Mouse (Mus musculus) liver, embryonic 14.5 days (tissue): ENCODE results near the gene Ell. TPM values are rescaled to one million over a fixed set of nuclear protein-coding genes. Genes with fewer than 3 reads are reported as not detected.

ENCODE experiments used
- ATAC-seq: fragments of 200-750 bp; cut with Nextera tagmentation; 2 replicates; pipeline ENCODE4 v1.8.0; 2017; ENCODE audit warnings: moderate number of reproducible peaks, mild to moderate bottlenecking, moderate library complexity; ENCODE audit not compliant: insufficient read depth
- DNase-seq, 3 experiments: peaks; one replicate each; pipeline ENCODE4 v3.0.0-alpha.2; 2012 to 2013; ENCODE audit warnings: low read depth in 3 of 3, low spot score in 3 of 3
- H3K27ac ChIP-seq: fragments of 300-500 bp; sonication (generic); 2 replicates; pipeline ENCODE4 v1.5.1; 2014; ENCODE audit warnings: moderate library complexity, mild to moderate bottlenecking, control low read depth, inconsistent platforms
- H3K27me3 ChIP-seq: fragments of 300-500 bp; sonication (generic); 2 replicates; pipeline ENCODE4 v1.6.1; 2014; ENCODE audit warnings: mild to moderate bottlenecking, low read length, moderate library complexity; ENCODE audit not compliant: control insufficient read depth, insufficient read depth
- H3K36me3 ChIP-seq: fragments of 300-500 bp; sonication (generic); replicated peaks from 2 replicates; pipeline ENCODE4 v1.6.1; 2014; ENCODE audit warnings: low read depth; ENCODE audit not compliant: control insufficient read depth, insufficient read depth
- H3K4me1 ChIP-seq, 2 experiments: fragments of 200-500 bp in 1 of 2; fragments of 300-500 bp in 1 of 2; sonication (generic) in 1 of 2; replicated peaks; 2 replicates each; pipeline ENCODE4 v1.6.1; 2012 to 2014; ENCODE audit warnings: antibody characterized with exemption in 1 of 2, inconsistent platforms in 1 of 2, low read length in 1 of 2; ENCODE audit not compliant: control insufficient read depth in 2 of 2, insufficient read depth in 2 of 2
- H3K4me2 ChIP-seq: fragments of 300-500 bp; sonication (generic); 2 replicates; pipeline ENCODE4 v1.6.1; 2014; ENCODE audit warnings: low read depth, mild to moderate bottlenecking, control low read depth, moderate library complexity
- H3K4me3 ChIP-seq, 2 experiments: fragments of 200-500 bp in 1 of 2; fragments of 300-500 bp in 1 of 2; sonication (generic) in 1 of 2; 2 replicates each; pipeline ENCODE4 v1.5.1; 2012 to 2014; ENCODE audit warnings: low read depth in 2 of 2, low read length in 2 of 2, mild to moderate bottlenecking in 2 of 2, control low read depth in 1 of 2, inconsistent platforms in 1 of 2, moderate library complexity in 1 of 2; ENCODE audit not compliant: insufficient read depth in 1 of 2
- H3K9ac ChIP-seq: fragments of 300-500 bp; sonication (generic); replicated peaks from 2 replicates; pipeline ENCODE4 v1.6.1; 2014; ENCODE audit warnings: mild to moderate bottlenecking, control low read depth, moderate library complexity
- H3K9me3 ChIP-seq: fragments of 300-500 bp; sonication (generic); 2 replicates; pipeline ENCODE4 v1.6.1; 2016; ENCODE audit warnings: low read length, mixed read lengths; ENCODE audit not compliant: control insufficient read depth
- CTCF ChIP-seq: IDR thresholded peaks from 2 replicates; pipeline ENCODE4 v1.5.1; 2016; ENCODE audit warnings: antibody characterized with exemption, low read depth, control low read depth
- EP300 ChIP-seq: IDR thresholded peaks from 2 replicates; pipeline ENCODE4 v1.6.1; 2016; ENCODE audit warnings: antibody characterized with exemption, low read depth
- WGBS: fragments of 180-500 bp; shearing (Covaris S2); extraction: QIAGEN DNeasy Blood & Tissue Kit; methylation state at CpG from one replicate; pipeline ENCODE4 v1.1.7; 2014; ENCODE audit not compliant: insufficient replicate concordance; 5-methylcytosine and 5-hydroxymethylcytosine counted together
- polyA plus RNA-seq, 2 experiments: library from polyadenylated mRNA; depleted of rRNA in 1 of 2; stranded (reverse) in 1 of 2; unstranded in 1 of 2; fragments of >200 nt; fragmentation: Nextera tagmentation in 1 of 2; extraction: Ambion mirVana in 1 of 2; gene quantifications; 2 replicates each; pipeline versions ENCODE4 v1.2.1 to v1.2.3; 2012 to 2014

Ell gene
- polyA plus RNA-seq, 2 experiments = 7.7 to 8.9 TPM

DNA sequence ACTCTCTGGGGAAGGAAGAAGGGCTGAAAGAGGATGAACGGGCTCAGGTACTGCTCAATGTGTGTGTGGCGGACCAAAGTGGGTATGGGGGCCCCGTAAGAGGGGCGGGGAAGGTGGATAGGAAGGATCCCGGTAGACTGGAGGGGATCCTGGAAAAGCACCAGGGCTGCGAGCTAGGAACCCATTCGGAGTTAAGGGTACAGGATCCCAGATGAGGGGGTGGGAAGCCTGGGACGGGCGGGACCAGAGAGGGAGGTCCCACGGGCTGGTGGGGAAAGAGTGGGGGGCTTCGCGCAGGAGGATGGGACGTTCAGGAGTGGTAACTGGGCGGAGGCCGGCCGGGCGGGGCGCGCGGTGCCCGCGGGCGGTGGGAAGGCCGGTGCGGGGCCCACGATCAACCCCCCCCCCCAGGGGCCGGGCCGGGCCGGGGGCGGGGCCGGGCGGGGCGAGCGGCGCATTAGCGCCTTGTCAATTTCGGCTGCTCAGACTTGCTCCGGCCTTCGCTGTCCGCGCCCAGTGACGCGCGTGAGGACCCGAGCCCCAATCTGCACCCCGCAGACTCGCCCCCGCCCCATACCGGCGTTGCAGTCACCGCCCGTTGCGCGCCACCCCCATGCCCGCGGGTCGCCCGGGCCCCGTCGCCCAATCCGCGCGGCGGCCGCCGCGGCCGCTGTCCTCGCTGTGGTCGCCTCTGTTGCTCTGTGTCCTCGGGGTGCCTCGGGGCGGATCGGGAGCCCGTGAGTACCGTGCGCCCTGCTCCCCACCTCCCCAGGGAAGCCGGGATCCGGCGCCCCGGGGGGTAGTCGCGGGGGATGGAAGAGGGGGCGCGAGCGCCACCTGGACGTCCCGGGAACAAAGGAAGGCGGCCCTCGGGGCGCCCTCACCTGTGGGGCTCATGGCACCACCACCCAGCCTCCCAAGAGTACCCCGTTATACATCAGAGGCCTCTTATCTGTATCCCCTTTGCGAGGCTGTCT, 46.3 kb upstream of the Ell start, which contains the start of gene Crlf1:
Gene Crlf1 (plus strand): TSS at position 495 of the 977 bp plus-strand sequence.
- no peak for ATAC-seq
- WGBS = 1% methylated on average over 74 of the region's 93 CpGs
- DNase-seq = no peak
- Histone ChIP-seq H3K27ac (no peak within 1 kb of the TSS), H3K9ac (no peak within 1 kb of the TSS), H3K4me3 (peak within 1 kb of the TSS in 1 of 2 experiments; percentile 29; a peak in 2 of 4 replicates), H3K4me1 (0 out of 4 replicates have a peak, but pooled peaks cover 0 to 2% of the 10 kb centered on the region in 2 experiments), H3K9me3 (no peaks in the 10 kb centered on the region), H3K27me3 (peaks cover 98% of the 10 kb centered on the region), H3K36me3 (no peaks in the 10 kb centered on the region), H3K4me2 (peak within 1 kb of the TSS; percentile 40)
- TF ChIP-seq EP300 = no peak
- no peak for TF ChIP-seq CTCF

DNA sequence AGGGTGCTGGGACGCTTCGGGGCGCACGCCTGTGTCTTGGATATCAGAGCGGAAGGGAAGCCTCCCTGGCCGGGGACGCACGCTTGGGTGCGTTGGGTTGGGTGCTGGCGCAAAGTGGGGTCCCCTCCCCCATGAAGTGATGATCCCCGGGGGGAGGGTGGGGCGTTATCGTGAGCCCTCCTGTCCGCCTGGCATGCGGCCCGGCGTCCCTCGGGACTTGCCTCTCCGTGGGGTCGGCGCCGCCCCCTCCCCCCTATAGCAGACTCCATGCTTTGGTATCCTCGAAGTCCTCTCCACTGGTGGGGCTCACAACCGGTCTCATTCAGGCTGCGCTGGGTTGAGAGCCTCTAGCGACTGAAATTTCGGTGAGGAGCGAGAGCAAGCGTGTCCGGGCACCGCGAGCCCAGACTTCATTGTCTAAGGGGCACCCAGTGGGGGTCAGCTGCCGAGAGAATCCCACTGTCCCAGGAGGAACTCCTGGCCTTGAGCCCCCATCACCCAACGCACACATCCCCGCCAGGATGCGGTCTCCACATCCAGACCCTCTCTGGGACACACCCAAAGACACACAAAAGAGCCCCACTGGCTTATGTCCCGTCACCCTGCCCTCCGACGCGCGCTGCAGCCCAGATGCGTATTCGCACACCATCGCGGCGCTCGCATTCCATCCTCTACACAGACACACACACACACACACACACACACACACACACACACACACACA, 45.4 kb upstream of the Ell start:
- TF ChIP-seq EP300 = no peak
- TF ChIP-seq CTCF = no peak

DNA sequence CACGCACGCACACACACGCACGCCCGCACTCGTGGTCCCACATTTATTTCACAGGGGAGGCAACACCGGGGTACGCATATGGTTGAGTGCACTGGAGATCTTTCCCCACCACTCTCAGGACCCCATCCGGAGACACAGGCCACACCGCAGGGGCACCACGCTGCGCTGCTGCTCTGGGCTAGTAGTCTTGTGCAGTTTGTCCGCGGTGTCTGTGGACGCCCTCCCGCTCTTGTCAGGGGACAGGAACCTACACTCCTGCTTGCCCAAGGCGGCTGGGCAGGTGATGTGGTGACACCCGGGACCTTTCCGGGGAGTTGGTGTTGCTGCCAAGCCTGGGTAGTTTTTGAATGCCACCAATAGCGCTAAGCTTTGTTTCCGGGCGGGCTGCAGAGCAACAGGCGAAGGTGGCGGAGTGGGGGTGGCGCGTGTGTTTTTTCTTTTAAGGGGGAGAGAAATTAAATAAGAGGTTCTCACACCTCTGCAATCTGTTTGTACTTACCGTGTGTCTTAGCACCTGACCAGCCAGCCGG, 44.8 kb upstream of the Ell start:
- H3K4me1 ChIP-seq = peaks cover 0 to 2% of the 10 kb centered on the region in 2 experiments; a peak in 2 of 4 replicates
- WGBS = 5% methylated on average over 28 of the region's 28 CpGs
- H3K9me3 ChIP-seq = no peaks in the 10 kb centered on the region
- no peak overlapping the region for H3K27ac ChIP-seq
- ATAC-seq = no peak
- DNase-seq = no peak
- H3K4me2 ChIP-seq = no peak overlapping the region
- H3K36me3 ChIP-seq = no peaks in the 10 kb centered on the region
- H3K9ac ChIP-seq = no peak overlapping the region
- no peak for TF ChIP-seq EP300
- TF ChIP-seq CTCF = no peak
- peaks cover 89% of the 10 kb centered on the region for H3K27me3 ChIP-seq
- no peak overlapping the region for H3K4me3 ChIP-seq

More for the DNA sequence above, 45.4 kb upstream of the Ell start:
- no peak for DNase-seq
- no peaks in the 10 kb centered on the region for H3K36me3 ChIP-seq
- peaks cover 0 to 2% of the 10 kb centered on the region in 2 experiments; a peak in 1 of 4 replicates for H3K4me1 ChIP-seq
- no peak overlapping the region for H3K9ac ChIP-seq
- H3K27ac ChIP-seq = no peak overlapping the region
- H3K4me2 ChIP-seq = no peak overlapping the region
- peaks cover 95% of the 10 kb centered on the region for H3K27me3 ChIP-seq
- no peak for ATAC-seq
- H3K9me3 ChIP-seq = no peaks in the 10 kb centered on the region
- WGBS = 2% methylated on average over 46 of the region's 47 CpGs
- no peak overlapping the region for H3K4me3 ChIP-seq

DNA sequence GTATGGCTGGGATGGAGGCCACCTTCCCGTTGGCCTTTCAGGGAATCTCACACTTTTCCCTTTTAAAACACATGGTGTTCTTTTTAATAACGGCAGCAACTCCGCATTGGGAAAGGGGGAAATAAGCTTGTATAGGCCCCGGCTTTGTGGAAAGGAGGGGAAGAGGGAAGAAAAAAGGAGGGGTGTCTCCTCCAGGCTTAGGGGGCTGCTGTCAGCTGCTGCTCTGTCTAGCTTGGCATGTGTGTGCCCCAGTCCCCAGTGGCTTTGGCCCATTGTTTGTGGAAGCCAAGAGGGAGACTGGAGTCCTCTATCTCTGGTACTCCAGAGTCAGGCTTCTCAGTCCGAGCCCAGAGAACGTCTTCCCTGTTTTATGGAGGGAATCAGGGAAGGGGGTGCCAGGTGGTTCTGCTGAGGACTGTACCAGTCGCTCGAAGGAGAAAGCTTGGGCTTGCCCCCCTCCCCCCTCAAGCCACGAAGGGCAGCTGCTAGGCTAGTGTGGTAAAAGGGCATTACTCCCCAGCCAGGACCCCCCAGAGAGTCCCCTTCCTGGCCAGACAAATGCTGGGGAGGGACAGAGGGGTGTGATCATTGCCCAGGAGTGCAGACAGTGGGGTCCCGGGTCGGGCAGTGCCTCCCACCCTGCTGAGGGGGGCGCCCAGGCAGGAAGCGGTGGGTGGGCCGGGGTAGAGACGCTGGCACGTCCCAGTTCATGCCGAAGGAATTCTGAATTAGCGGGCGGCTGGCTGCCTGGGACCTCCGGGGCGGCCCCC, 44.1 kb upstream of the Ell start:
- TF ChIP-seq EP300 = no peak
- no peak for TF ChIP-seq CTCF
- no peak overlapping the region for H3K4me3 ChIP-seq
- peaks cover 82% of the 10 kb centered on the region for H3K27me3 ChIP-seq
- no peaks in the 10 kb centered on the region for H3K36me3 ChIP-seq
- no peak overlapping the region for H3K27ac ChIP-seq
- H3K4me2 ChIP-seq = no peak overlapping the region
- H3K4me1 ChIP-seq = peaks cover 7 to 9% of the 10 kb centered on the region in 2 experiments
- ATAC-seq (no peak), DNase-seq (no peak)
- 4% methylated on average over 21 of the region's 21 CpGs for WGBS
- H3K9ac ChIP-seq = no peak overlapping the region
- no peaks in the 10 kb centered on the region for H3K9me3 ChIP-seq
